Mouse (Mus musculus): ENCODE measurements around the gene Itm2b. TPM values are rescaled to one million over a fixed set of nuclear protein-coding genes. Genes with fewer than 3 reads are reported as not detected.

Itm2b gene
- polyA plus RNA-seq, 1 experiment from 2014 or later: 226 TPM

DNA sequence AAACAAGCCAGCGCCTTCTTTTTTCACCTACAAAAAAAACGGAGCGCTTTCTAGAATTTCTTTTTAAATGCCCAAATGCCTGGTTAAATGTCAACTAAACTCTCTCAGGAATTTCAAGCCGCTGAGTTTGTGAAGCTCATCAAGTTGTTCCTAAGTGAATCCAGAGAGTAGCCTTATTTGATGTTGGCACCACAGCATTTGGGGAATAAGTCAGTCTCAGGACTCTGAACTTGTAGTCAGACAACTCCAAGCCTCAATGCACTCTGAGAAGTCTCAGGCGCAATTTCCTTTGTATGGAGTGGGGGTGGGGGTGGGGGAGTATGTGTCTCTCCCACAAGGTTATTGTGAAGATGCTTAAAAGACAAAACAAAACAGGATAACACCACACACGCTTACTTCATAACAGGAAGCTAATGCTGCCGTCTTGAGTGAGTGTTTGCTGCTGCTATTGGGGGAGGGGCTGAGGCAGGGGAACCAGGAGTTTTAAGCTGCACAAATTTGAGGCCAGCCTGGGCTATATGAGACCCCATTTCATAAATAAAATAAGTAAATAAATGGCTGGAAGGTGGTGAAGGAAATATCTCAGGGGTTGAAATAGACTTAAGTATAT is 35.9 kb downstream of the Itm2b start:
- Histone ChIP-seq H3K4me1 (peaks cover 5% of the 10 kb centered on the region), H3K36me3 (replicated peaks) (no peaks in the 10 kb centered on the region), H3K9me3 (no peaks in the 10 kb centered on the region), H3K27me3 (replicated peaks; ENCODE audit: low read depth, poor library complexity, severe bottlenecking) (no peaks in the 10 kb centered on the region), H3K27ac (replicated peaks) (no peak overlapping the region), H3K4me3 (no peak overlapping the region)
- DNase-seq (ENCODE audit: low spot score): no peak
- 64% methylated on average over 7 of the region's 7 CpGs for WGBS

DNA sequence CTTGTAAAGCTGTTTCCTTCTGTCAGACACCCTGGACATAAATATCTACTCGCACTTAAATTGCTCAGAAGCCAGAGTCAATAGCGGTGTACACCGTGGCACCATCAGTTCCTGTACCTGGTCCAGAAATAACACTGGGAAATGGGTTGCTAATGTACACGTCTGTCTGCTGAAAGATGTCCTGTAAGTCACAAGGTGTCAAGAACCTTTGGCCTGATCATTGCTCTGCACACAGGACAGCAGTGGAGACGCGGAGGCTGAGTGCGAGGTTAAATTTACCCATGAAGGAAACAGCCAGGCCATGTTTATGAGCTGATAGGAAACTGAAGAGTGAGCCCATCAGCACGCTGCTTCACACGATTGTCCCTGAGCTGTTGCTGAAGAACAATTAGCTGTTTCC is 37.8 kb downstream of the Itm2b start:
- Histone ChIP-seq H3K9me3 (no peaks in the 10 kb centered on the region), H3K27ac (replicated peaks) (no peak overlapping the region), H3K27me3 (replicated peaks; ENCODE audit: low read depth, poor library complexity, severe bottlenecking) (no peaks in the 10 kb centered on the region), H3K36me3 (replicated peaks) (no peaks in the 10 kb centered on the region), H3K4me3 (no peak overlapping the region), H3K4me1 (peaks cover 5% of the 10 kb centered on the region)
- 83% methylated on average over 9 of the region's 9 CpGs for WGBS
- DNase-seq (ENCODE audit: low spot score): no peak

- Histone ChIP-seq H3K27me3 (replicated peaks; ENCODE audit: low read depth, poor library complexity, severe bottlenecking) (no peaks in the 10 kb centered on the region), H3K4me1 (peaks cover 5% of the 10 kb centered on the region), H3K4me3 (no peak overlapping the region), H3K27ac (replicated peaks) (no peak overlapping the region), H3K9me3 (no peaks in the 10 kb centered on the region), H3K36me3 (replicated peaks) (no peaks in the 10 kb centered on the region)
- 88% methylated on average over 4 of the region's 4 CpGs for WGBS
- DNase-seq (ENCODE audit: low spot score): no peak
Measured at GRCm38 (mm10) chr14:73345614-73346013, 39.5 kb downstream of the Itm2b start.

DNA sequence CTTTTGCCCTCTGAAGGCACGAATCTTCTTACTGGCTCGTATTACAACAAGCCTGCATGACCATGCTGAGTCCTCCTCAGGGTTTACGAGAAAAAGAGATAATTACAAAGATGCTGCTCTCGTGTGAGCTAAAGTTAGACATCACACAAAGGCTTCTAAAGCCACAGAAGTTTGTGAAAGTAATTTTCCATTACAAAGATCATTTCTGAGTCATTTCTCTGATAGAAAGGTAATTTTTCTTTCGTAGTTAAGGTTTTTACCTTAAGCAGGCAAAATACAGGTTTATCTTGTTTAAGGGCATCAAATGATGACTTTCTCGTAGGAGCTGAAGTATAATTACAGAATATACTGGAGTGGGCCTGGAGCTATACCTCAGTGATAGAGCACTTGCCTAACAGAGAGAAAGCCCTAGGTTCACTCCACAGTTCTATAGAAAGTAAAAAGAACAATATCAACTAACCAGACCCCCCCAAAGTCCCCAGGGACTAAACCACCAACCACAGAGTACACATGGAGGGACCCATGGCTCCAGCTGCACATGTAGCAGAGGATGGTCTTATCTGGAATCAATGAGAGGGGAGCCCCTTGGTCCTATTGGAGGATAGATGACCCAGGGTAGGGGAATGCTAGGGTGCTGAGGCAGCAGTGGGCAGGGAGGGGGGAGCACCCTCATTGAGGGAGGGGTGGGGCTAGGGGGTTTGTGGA is 44.9 kb downstream of the Itm2b start:
- Histone ChIP-seq H3K4me3 (no peak overlapping the region), H3K27ac (replicated peaks) (no peak overlapping the region), H3K9me3 (no peaks in the 10 kb centered on the region), H3K36me3 (replicated peaks) (no peaks in the 10 kb centered on the region), H3K4me1 (no peaks in the 10 kb centered on the region), H3K27me3 (replicated peaks; ENCODE audit: low read depth, poor library complexity, severe bottlenecking) (no peaks in the 10 kb centered on the region)
- no peak for DNase-seq (ENCODE audit: low spot score)
- 60% methylated on average over 6 of the region's 6 CpGs for WGBS

GRCm38 (mm10) chr14:73339615-73340014 is 45.5 kb downstream of the Itm2b start:
- no peaks in the 10 kb centered on the region for H3K4me1 ChIP-seq
- no peaks in the 10 kb centered on the region for H3K27me3 ChIP-seq (replicated peaks; ENCODE audit: low read depth, poor library complexity, severe bottlenecking)
- H3K27ac ChIP-seq (replicated peaks): no peak overlapping the region
- H3K36me3 ChIP-seq (replicated peaks): no peaks in the 10 kb centered on the region
- DNase-seq (ENCODE audit: low spot score): no peak
- no peak overlapping the region for H3K4me3 ChIP-seq
- 87% methylated on average over 3 of the region's 3 CpGs for WGBS
- H3K9me3 ChIP-seq: no peaks in the 10 kb centered on the region

DNA sequence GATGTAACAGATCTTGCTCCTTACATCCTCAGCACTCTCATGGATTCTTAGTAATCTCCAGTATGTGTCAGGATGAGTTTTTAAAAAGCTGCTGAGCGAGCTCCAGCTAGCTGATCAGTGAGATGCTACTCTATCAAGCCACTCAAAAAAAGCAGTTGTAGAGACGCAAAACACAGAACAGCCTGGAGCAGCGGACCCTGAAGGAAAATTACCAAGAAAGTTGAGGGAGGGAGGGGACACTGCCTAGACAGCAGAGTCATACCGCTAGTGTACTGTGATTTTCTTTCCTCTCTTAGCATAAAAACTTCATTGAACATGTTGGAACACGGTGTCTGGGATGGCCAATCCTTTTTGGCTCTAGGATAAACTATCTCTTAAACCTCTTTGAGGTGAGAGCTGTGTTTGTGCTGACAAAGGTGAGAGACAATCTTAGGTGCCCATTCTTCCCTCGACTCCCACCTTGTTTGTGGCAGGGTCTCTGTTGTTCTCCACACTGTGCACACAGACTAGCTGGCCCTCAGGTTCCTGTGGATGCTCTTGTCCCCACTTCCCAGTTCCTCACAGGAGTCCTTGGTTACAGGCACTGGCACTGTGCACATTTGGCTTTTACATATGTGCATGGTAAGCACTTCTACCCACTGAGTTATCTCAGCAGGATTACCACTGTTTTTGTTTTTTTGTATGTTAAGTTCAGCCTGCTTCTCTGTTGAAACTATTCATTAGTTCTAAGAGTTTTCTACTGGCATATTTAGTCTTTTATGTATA is 48.6 kb downstream of the Itm2b start:
- Histone ChIP-seq H3K27ac (replicated peaks) (no peak overlapping the region), H3K27me3 (replicated peaks; ENCODE audit: low read depth, poor library complexity, severe bottlenecking) (no peaks in the 10 kb centered on the region), H3K4me3 (no peak overlapping the region), H3K36me3 (replicated peaks) (no peaks in the 10 kb centered on the region), H3K9me3 (no peaks in the 10 kb centered on the region), H3K4me1 (no peaks in the 10 kb centered on the region)
- no peak for DNase-seq (ENCODE audit: low spot score)
- 71% methylated on average over 6 of the region's 6 CpGs for WGBS

GRCm38 (mm10) chr14:73334926-73335805 is 49.9 kb downstream of the Itm2b start:
- Histone ChIP-seq H3K27me3 (replicated peaks; ENCODE audit: low read depth, poor library complexity, severe bottlenecking) (no peaks in the 10 kb centered on the region), H3K4me3 (no peak overlapping the region), H3K27ac (replicated peaks) (no peak overlapping the region), H3K9me3 (no peaks in the 10 kb centered on the region), H3K4me1 (no peaks in the 10 kb centered on the region), H3K36me3 (replicated peaks) (no peaks in the 10 kb centered on the region)
- DNase-seq (ENCODE audit: low spot score): no peak
- 85% methylated on average over 22 of the region's 22 CpGs for WGBS

DNA sequence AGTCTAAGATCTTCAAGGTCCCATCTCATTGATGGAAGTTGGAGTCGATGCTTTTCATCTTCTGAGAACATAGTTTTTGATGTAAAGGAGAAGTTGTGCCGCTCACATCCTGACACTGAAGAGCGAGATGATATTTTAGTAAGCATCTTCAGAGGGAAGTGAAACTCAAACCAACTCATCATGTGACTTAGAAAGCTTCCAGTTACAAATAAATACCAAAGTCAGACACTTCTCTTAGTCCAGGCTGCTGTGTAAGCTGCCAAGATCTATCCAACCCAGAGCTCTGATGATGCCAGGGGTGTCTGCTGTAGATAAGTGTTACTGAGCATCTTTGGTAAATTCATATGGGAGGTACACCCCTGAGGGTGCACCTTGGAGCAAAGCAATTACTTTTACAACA is 51.2 kb downstream of the Itm2b start:
- Histone ChIP-seq H3K4me3 (no peak overlapping the region), H3K4me1 (no peaks in the 10 kb centered on the region), H3K27me3 (replicated peaks; ENCODE audit: low read depth, poor library complexity, severe bottlenecking) (no peaks in the 10 kb centered on the region), H3K36me3 (replicated peaks) (no peaks in the 10 kb centered on the region), H3K27ac (replicated peaks) (no peak overlapping the region), H3K9me3 (no peaks in the 10 kb centered on the region)
- 91% methylated on average over 3 of the region's 3 CpGs for WGBS
- no peak for DNase-seq (ENCODE audit: low spot score)

- Histone ChIP-seq H3K27me3 (replicated peaks; ENCODE audit: low read depth, poor library complexity, severe bottlenecking) (no peaks in the 10 kb centered on the region), H3K27ac (replicated peaks) (no peak overlapping the region), H3K4me1 (peaks cover 6% of the 10 kb centered on the region), H3K36me3 (replicated peaks) (no peaks in the 10 kb centered on the region), H3K9me3 (no peaks in the 10 kb centered on the region), H3K4me3 (no peak overlapping the region)
- WGBS: 87% methylated on average over 4 of the region's 4 CpGs
- DNase-seq (ENCODE audit: low spot score): no peak
Measured at GRCm38 (mm10) chr14:73331386-73331785, 53.7 kb downstream of the Itm2b start.

DNA sequence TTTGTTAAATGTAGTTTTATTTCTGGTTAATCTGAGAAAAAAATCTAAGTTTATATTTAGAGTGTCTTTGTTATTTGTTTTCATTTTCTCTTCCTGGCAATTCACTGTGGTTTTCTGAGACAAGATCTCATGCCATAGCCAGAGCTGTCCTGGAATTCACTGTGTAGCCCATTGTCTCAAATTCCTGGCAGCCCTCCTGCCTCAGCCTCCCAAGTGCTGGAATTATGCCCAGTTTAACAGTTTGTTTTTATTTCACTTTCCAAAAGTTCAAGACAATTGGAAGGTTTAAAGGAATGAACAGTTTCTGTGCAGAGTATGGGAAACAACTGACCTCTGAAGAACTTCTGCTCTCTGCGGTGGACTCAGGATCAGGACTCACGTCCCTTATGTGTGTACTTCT is 55.2 kb downstream of the Itm2b start:
- Histone ChIP-seq H3K27me3 (replicated peaks; ENCODE audit: low read depth, poor library complexity, severe bottlenecking) (no peaks in the 10 kb centered on the region), H3K4me1 (peaks cover 7% of the 10 kb centered on the region), H3K27ac (replicated peaks) (no peak overlapping the region), H3K4me3 (no peak overlapping the region), H3K9me3 (no peaks in the 10 kb centered on the region), H3K36me3 (replicated peaks) (no peaks in the 10 kb centered on the region)
- DNase-seq (ENCODE audit: low spot score): no peak
- 89% methylated on average over 2 of the region's 2 CpGs for WGBS

GRCm38 (mm10) chr14:73326511-73326910 is 58.6 kb downstream of the Itm2b start:
- DNase-seq (ENCODE audit: low spot score): no peak
- whole genome bisulfite sequencing: 10% methylated on average over 8 of the region's 8 CpGs
- peaks cover 15% of the 10 kb centered on the region for H3K4me1 ChIP-seq
- H3K9me3 ChIP-seq: no peaks in the 10 kb centered on the region
- H3K27me3 ChIP-seq (replicated peaks; ENCODE audit: low read depth, poor library complexity, severe bottlenecking): no peaks in the 10 kb centered on the region
- peak overlapping the region; percentile 92 for H3K4me3 ChIP-seq
- peak overlapping the region; percentile 91 for H3K27ac ChIP-seq (replicated peaks)
- no peaks in the 10 kb centered on the region for H3K36me3 ChIP-seq (replicated peaks)

Measured in embryonic facial prominence, embryonic 10.5 days (tissue).